Mouse (Mus musculus) left cerebral cortex, postnatal 25 days (tissue): ENCODE measurements around the gene Oxct1. TPM values are rescaled to one million over a fixed set of nuclear protein-coding genes. Genes with fewer than 3 reads are reported as not detected.

Experiments
- DNase-seq, 2 experiments: peaks; one replicate each; pipeline ENCODE4 v3.0.0; 2022; ENCODE audit warnings: low spot score in 2 of 2, mixed read lengths in 1 of 2
- intact Hi-C: fragments of 180-260 bp; cut with DNase I; formaldehyde crosslinking; loops from one replicate; pipeline ENCODE4 v1.15.1; 2025
- total RNA-seq, 2 experiments: library from RNA; stranded (reverse); gene quantifications; 2 replicates each; pipeline ENCODE4 v1.2.3; 2021

Oxct1 gene
- total RNA-seq, 2 experiments from 2014 or later = 369 to 401 TPM

DNA sequence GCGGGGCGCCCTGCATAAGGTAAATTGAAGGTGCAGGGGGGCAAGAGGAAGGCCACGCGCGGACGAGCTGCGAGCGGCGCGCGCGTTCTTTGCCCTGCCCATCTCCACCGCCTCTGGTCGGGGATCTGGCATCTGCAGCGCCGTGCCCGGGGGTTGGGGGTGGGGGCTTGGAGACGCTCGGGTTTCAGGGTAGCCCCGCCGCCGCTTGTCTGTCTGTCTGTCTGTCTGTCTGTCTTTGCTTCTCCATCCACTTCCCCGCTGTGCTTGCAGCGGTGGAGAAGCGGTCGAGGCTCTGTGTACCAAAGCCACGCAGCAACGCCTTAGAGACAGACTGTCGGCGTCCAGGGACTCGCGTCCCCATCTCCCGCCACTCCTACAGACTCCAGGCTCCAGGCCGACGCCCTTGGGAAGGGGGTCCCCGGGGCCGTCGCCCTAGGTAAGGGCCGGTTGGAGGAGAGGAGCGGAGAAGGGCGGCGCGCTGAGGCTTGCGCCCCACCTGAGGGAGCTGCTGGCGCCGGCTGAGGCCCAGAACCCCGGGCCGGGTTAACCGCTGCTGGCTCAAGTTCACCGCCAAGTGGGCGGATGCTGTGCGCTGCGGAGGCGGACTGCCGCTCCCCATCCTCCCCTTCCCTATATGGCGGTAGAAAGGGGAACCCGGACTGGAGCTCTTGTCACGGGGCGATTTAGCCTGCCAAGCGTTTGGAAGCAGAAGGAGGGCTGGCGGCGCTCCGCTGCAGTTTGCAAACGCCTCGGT, 825 bp downstream of the Oxct1 start:
- peak; percentile 86 to 91 for DNase-seq
- intact Hi-C loops = loop anchor here (1.0 to 5.0 kb wide), 3 partner anchors 32 to 70 kb away; partner anchors contain the start of genes AW549877 and Fbxo4

DNA sequence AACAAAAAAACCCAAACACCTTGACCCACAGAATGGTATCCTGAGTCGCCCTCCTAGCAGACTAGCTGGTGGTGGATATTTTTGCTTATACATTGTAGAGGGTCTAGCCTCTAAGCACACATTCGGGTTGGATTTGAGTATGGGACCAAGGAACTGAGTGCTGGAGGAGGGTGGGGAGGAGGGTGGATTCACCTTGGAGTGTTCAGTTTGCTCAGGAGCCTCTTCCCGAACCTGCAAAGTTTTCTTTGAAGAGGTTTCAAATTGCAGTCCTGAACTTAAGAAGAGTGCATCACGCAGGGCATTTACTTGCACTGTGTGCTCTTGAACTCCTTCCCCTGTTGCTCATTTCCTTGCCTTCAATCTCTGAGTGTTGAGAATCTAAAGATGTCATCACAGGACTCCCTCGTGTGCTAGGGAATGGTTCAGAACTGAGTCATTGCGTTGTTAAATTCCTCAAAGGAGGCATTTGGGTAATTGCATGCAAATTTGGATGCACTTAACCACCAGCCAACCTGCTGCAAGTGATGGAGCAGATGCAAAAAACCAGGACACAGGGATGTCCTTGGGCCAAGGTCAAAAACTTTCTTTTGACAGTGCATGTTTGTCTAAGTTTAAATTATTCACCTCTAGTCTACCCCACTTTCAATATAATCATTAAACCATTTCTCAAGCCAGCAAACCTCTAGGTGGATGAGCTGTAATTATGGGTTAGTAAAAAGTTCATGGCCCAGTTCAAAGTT, 1.7 kb downstream of the Oxct1 start:
- intact Hi-C loops = loop anchor here (1.0 to 5.0 kb wide), 3 partner anchors 33 to 71 kb away; partner anchors contain the start of genes AW549877 and Fbxo4
- DNase-seq = peak in 1 of 2 experiments; percentile 42

DNA sequence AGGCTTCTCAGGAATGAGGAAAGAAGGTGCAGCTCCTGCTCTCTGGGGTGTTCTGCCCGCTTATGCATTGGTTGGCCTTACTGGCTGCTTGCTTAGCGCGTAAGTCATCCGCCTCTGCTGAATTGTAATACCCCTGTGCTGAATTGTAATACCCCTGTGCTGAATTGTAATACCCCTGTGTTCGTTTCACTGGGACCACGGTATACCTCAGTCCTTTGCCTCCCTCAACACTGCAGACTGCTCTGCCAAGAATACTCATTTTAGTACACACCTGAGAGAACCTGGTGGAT, 2.2 kb downstream of the Oxct1 start:
- intact Hi-C loops = loop anchor here (5.0 kb wide), 2 partner anchors 51 to 71 kb away; partner anchors contain the start of gene Fbxo4
- DNase-seq = no peak

DNA sequence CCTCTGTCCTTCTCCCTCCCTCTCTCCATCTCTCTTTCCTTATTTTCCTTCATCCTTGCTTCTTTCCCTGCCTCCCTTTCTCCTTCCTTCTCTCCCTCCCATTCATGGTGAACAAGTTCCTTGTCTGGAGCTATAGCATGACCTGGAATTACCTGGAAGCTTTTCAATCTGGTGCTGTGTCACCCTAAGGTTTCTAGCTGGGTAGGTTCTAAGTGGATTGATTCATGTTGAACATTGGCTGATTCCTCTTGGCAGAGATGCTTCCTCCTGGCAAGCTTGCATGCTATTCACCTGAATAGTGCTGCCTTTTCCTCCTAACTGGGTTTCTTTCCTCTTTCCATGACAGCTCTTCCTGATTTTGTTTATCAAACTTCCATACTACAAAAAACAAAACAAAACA, 2.8 kb downstream of the Oxct1 start:
- intact Hi-C loops = loop anchor here (5.0 kb wide), 2 partner anchors 52 to 72 kb away; partner anchors contain the start of gene Fbxo4
- DNase-seq = no peak

DNA sequence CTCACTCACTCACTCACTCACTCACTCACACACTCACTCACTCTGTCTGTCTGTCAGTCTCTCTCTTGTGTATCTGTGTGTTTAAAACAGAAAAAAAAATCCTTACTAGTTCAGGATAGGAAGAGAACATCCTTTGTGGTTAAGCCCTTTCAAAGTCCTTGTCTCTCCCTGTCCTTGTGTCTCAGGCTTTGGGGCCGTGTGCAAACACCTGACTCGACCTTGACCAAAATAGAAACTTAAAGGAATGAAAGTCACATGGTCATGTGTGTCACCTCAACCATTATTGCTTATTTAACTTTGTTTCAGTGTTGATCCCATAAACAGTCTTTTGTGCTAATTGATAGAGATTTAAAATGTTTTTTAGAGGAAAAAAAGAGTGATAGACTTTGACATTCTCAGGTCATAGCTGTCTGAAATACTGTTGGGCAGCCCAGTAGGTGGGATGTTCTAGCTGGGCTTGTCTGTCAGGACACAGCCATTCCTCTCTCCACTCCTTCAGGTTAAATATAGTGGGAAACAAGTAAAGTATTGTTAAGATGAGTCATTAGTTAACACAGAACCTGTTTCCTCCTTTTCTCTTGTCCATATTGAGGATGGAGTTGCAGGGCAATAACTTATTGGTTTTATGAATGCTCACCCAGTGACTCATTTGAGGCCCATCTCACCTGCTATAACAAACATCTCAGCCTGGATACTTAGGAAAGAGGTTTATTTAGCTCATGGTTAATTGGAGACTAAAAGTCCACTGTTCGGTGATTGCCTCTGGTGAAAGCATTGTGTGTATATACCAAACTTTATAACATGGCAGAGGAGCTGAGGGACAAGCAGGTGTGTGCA, 7.2 kb downstream of the Oxct1 start:
- no peak for DNase-seq
- intact Hi-C loops = no loop called here

DNA sequence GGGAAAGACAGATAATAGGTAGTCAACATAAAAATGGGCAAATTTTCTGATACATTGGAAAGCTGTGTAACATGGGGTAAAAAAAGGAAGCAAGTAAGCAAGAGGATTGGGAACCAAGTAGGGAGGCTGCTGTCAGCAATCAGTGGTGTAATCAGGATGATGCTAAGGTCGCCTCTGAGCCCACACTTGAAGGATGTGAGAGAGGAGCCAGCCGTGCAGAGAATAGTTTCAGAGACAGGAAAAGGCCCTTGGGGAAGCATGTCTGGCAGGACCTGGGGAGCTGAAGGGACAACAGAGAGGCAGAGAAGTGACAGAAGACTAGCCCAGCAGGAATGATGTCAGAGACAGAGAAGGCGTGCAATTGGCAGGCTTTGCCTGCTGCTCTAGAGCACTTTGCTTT, 16.2 kb downstream of the Oxct1 start:
- intact Hi-C loops = loop anchor here (5.0 kb wide), 4 partner anchors 65 to 1065 kb away; partner anchors contain the start of genes Card6 and Fbxo4
- no peak for DNase-seq

DNA sequence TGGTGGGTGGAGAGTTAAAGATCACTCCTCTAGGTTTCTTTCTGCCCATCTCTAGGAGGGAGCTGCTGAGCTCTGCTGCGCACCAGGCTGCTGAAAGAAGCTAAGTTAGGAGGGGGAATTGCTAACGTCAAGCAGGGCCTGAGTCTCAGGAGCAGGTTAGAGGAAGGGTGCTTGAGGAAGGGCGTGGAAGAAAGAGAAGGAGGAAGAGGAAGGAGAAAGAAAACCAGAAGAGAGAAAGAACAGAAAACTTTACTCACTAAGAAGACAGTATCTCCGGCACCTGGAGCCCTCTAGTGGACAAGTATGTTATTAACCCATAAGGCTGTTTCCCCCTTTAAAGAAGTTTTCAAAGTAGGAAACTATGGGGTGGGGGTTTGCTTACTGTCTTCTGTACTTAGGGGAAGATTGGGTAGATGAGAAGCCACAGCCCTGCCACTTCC, 16.9 kb downstream of the Oxct1 start:
- intact Hi-C loops = loop anchor here (5.0 kb wide), 4 partner anchors 66 to 1064 kb away; partner anchors contain the start of genes Card6 and Fbxo4
- DNase-seq = no peak

DNA sequence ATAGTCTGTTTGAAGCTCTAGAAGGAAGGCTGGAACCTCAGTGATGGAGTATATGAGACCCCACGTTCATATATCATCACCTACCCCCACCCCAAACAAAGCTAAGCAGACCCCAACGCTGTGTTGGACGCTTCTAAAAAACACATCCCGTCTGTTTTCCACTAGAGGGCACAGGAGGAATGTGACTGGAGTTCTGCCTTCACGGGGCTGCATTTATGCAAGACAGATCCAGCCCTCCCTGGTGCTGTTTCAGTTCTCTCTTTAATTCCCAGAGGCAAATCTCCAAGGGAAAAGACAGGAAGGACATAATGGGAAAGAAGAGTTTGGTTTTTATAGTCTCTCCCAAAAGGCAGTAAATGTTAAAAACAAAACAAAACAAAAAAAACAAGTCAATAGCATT, 30.4 kb downstream of the Oxct1 start:
- intact Hi-C loops = loop anchor here (2.0 to 10.0 kb wide), 3 partner anchors 238 to 1050 kb away; no protein-coding TSS in a partner anchor

DNA sequence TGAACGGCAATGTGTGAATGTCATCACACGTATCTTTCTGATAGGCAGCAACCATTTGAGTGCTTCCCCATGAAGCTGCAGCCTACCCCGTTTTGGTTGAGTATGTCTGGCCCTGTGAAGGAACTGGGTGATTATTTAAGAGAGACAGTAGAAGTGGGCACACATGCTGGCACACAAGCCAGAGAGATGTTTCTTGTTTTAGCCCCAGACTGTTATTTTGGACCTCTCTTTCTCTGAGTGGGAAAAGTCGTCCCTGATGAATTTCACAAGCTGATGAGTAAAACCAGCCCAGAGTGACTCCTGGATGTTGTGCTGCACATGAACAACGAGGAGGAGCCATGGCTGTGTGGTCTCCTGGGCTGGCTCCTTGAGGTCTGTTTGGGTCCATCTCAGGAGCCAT, 37.4 kb downstream of the Oxct1 start:
- intact Hi-C loops = loop anchor here (10.0 kb wide), 1 partner anchor 461 kb away; no protein-coding TSS in a partner anchor
- peak; percentile 26 to 85 for DNase-seq

More for the DNA sequence above, 30.4 kb downstream of the Oxct1 start:
- DNase-seq = peak; percentile 44 to 63

DNA sequence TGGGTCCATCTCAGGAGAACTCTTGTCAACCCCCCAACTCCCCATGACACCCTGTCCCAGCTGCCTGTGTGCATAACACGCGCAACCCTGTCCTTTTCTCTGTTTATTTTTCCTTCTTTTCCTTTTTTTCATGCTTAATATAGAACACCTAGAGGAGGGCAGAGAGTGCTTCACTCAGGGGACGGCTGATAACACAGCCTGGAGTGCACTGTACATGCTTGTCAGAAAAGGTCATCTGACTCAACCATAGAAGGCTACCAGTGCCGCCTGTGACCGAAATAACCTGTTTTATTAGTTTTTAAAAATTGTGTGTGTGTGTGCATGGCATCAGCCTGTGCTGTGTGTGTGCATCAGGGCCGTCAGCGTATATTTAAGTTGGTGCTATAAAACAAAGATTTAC, 37.8 kb downstream of the Oxct1 start:
- intact Hi-C loops = loop anchor here (10.0 kb wide), 1 partner anchor 461 kb away; no protein-coding TSS in a partner anchor

DNA sequence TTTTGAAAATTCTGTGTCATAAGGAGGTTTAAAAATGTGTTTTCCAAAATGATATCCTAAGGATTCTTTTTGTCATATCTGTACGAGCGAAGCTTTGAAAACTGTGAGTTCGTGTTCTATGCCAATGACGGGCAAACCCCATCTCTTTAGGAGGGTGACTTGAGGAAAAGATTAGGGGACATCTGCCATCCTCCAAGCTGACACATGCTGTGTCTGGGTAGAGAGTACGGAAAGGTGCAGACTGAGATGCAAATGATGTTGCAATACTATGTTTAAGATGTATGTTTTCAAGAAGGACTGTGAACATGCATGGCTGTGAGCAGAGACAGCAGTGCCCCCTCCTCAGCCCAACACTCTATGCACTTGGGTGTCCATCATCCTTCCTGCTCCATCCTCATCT, 38.5 kb downstream of the Oxct1 start:
- peak in 1 of 2 experiments; percentile 18 for DNase-seq
- intact Hi-C loops = loop anchor here (10.0 kb wide), 1 partner anchor 460 kb away; no protein-coding TSS in a partner anchor

More for the DNA sequence above, 37.8 kb downstream of the Oxct1 start:
- DNase-seq = no peak

DNA sequence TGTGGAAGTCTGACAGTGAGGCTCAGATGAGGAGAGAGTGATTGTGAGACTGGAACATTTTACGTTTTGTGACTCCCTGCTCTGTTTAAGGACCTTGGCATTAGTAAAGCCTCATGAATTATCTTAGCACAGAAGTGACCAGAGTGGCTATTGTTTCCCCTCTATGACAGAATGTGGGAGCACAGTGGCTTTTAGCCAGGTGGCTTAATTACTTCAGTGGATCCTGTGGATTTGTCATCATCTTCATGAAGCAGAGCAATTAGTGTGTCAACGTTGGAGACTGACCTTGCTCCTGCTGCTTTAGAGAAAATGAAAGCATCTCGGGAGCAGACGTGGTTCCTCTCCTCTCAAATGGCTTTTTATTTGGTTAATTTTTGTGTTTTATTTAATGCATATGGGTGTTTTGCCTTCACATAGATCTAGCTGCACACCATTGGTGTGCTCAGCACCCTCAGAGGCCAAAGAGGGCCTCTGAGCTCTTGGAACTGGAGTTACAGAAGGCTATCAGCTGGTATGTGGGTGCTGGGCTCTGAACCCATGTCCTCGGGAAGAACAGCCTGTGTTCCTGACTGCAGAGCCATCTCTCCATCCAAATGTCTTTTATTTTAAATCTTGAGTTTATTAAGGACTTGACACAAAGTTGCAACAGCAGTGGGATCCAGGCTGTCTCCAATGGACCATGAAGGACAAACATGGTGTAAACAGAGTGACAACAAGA, 41.2 kb downstream of the Oxct1 start:
- no peak for DNase-seq
- intact Hi-C loops = loop anchor here (10.0 kb wide), 1 partner anchor 457 kb away; no protein-coding TSS in a partner anchor

DNA sequence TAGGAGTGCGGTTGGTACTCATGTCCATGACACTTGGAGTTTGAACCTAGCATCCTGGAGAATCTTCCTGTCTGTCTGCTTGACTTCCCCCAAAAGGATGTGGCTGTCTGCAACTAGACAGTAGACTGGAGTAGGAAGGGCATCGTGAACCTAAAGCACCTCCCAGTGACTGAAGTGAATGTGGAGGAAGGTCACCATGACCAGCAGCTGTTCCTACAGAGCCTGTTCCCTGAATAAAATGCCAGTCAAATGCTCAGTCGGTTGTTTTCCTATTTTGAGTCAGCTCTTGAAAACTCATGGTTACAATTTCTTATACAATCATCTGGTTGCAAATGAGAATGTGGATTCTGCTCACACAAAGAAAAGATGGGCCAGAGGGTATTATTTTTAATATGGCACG, 51.8 kb downstream of the Oxct1 start:
- intact Hi-C loops = no loop called here
- no peak for DNase-seq

DNA sequence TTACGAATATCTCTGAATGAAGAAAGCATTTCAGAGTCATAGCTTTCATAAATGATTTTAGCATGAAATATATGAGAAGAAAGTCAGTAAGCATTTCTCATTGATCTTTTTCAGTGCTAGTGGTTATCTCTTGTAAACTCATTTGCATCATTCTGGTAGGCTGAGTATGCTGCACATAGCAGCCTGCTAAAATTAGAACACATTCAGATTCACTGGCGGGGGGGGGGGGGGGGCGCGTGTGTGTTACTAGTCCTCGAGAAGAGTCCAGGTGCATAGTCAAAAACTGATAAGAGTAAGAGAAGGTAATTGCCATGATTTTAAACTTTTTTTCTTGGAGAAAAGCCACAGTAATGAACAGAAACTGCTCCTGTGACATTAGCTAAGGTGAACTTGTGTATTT, 52.6 kb downstream of the Oxct1 start:
- intact Hi-C loops = no loop called here
- DNase-seq = no peak

DNA sequence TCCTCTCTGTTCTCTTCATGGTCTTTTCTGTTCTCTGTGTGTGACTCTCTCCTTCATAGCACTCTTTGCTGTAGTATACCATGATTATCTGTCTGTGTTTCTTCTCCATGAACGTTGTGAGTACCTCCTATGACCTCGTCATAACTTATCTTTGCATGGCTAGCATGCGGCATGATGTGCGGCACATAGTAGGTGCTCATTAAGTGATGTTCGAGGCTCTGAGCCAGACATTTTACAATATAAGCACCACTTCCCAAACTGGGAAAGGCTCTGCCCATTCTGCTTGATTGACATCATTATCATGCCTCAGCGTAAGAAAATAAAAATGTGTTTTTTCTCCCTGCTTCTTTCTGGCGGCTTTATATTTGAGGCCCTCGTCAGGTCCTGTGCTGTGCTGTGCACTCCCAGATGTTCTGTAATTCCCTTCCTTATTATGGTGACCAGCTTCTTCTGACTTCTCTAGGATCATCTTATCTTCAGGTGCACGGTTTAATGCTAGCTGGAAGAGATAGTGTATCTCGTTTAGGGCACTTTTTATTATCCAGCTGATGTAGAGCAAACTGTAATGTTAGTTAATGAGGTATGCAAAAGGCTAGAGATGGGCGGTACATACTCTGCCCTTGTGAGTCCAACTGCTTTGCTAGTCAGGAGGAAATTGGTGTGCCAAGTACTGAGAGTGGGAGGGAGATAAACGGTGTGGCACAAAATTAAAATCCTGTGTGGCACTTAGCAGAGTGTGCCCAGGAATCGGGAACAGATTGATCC, 53.4 kb downstream of the Oxct1 start:
- DNase-seq = no peak

DNA sequence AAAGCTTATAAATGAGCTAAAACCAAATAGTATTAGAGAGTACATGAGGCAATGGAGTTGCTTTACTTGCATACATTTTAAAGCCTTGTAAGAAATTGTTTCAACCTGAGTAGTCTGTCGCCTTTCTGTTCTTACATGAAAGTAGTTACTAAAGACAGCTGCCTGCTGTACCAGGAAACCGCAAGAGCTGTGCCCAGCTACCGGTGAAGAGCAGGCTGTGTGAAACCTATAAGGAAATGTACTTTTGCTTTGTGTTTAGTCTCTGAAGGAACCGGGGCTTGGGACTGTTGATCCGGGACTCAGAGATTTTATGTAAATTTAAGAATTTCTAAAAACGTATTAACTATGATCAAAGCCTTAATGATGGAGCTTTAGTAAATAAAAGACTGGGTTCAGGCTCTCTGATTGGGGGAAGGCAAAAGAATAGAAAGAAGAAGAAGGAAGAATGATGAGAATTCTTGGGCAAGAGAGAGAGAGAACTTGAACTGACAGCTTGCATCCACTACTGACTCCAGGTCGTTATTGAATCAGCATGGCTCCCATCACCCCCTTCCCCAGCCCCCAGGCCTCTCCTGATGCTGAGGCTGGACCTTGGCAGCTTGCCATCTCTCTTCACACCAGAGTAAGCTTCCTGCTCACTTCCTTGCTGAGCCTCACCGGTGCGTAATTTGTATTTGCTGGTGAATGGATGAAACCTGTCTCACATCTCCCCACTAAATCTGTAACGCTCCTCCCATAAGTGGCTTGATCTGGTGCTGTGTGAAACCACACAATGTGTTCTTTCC, 59.6 kb downstream of the Oxct1 start:
- DNase-seq = no peak
- intact Hi-C loops = no loop called here

More for the DNA sequence above, 53.4 kb downstream of the Oxct1 start:
- intact Hi-C loops = no loop called here

DNA sequence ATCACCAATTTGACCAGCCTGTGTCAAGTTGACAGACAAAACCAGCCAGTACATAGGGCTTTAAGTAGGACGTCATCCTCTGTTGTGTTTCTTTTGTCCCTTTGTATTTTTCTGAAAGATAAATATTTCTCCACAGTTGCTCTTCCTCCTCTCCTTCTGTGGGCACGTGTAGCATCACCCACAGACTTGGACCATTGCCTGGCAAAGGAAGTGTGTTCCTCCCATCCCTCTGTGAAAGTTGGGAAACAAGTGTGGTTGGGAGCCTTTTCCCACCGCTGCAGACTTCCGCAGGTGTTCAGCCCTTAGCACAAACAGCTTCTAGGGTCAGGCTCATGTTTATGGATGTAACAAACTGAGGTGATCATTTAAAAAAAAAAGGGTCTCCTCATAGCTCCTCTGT, 61.3 kb downstream of the Oxct1 start:
- intact Hi-C loops = no loop called here
- DNase-seq = peak in 1 of 2 experiments; percentile 52
